Mouse (Mus musculus): ENCODE measurements at regions not wholly inside any gene's neighbourhood (a gene's known extent, or its start where the extent isn't known, plus 50 kb on each side); places are given as distances from the start of the nearest gene placed in this dataset.

- DNase-seq (ENCODE audit: low spot score) (peak; percentile 38), ATAC-seq (peak; percentile 53)
- no peak for TF ChIP-seq CTCF (IDR thresholded peaks at IDR 0.05; ENCODE audit: low read depth)
- H3K4me3 ChIP-seq (ENCODE audit: low read length): no peak overlapping the region
- no peaks in the 10 kb centered on the region for H3K36me3 ChIP-seq (ENCODE audit: insufficient read depth, low read length)
- no peak overlapping the region for H3K27ac ChIP-seq
- no peak overlapping the region for H3K9ac ChIP-seq (replicated peaks; ENCODE audit: low read length)
- no peaks in the 10 kb centered on the region for H3K9me3 ChIP-seq (ENCODE audit: low read length)
- H3K4me1 ChIP-seq (ENCODE audit: insufficient read depth, low read length): no peaks in the 10 kb centered on the region
- no peak overlapping the region for H3K4me2 ChIP-seq (ENCODE audit: low read depth, low read length)
- 76% methylated on average over 1 of the region's 1 CpGs for WGBS
- H3K27me3 ChIP-seq (ENCODE audit: insufficient read depth, low read length): no peaks in the 10 kb centered on the region
Observed at GRCm38 (mm10) chr1:61309563-61309962, 329.1 kb upstream of the Pard3b start.

- no peak overlapping the region for H3K4me3 ChIP-seq (ENCODE audit: low read length)
- H3K27me3 ChIP-seq (ENCODE audit: insufficient read depth, low read length): no peaks in the 10 kb centered on the region
- 54% methylated on average over 3 of the region's 3 CpGs for WGBS
- H3K4me1 ChIP-seq (ENCODE audit: insufficient read depth, low read length): no peaks in the 10 kb centered on the region
- DNase-seq (ENCODE audit: low spot score): peak; percentile 64
- ATAC-seq: peak; percentile 61
- no peak overlapping the region for H3K27ac ChIP-seq
- TF ChIP-seq CTCF (IDR thresholded peaks at IDR 0.05; ENCODE audit: low read depth): no peak
- no peak overlapping the region for H3K4me2 ChIP-seq (ENCODE audit: low read depth, low read length)
- no peaks in the 10 kb centered on the region for H3K36me3 ChIP-seq (ENCODE audit: insufficient read depth, low read length)
- no peak overlapping the region for H3K9ac ChIP-seq (replicated peaks; ENCODE audit: low read length)
- H3K9me3 ChIP-seq (ENCODE audit: low read length): no peaks in the 10 kb centered on the region
Observed at GRCm38 (mm10) chr1:61310063-61310760, 328.4 kb upstream of the Pard3b start.

GRCm38 (mm10) chr1:61310761-61311090, 327.9 kb upstream of the Pard3b start:
- no peak overlapping the region for H3K4me3 ChIP-seq (ENCODE audit: low read length)
- no peak overlapping the region for H3K9ac ChIP-seq (replicated peaks; ENCODE audit: low read length)
- no peak overlapping the region for H3K27ac ChIP-seq
- H3K9me3 ChIP-seq (ENCODE audit: low read length): no peaks in the 10 kb centered on the region
- no peak for DNase-seq (ENCODE audit: low spot score)
- no peaks in the 10 kb centered on the region for H3K4me1 ChIP-seq (ENCODE audit: insufficient read depth, low read length)
- ATAC-seq: no peak
- WGBS: 65% methylated on average over 2 of the region's 2 CpGs
- TF ChIP-seq CTCF (IDR thresholded peaks at IDR 0.05; ENCODE audit: low read depth): no peak
- no peak overlapping the region for H3K4me2 ChIP-seq (ENCODE audit: low read depth, low read length)
- H3K27me3 ChIP-seq (ENCODE audit: insufficient read depth, low read length): no peaks in the 10 kb centered on the region
- no peaks in the 10 kb centered on the region for H3K36me3 ChIP-seq (ENCODE audit: insufficient read depth, low read length)

- no peak for ATAC-seq
- H3K4me1 ChIP-seq (ENCODE audit: insufficient read depth, low read length): no peaks in the 10 kb centered on the region
- H3K27me3 ChIP-seq (ENCODE audit: insufficient read depth, low read length): no peaks in the 10 kb centered on the region
- WGBS: 84% methylated on average over 4 of the region's 4 CpGs
- no peak overlapping the region for H3K4me2 ChIP-seq (ENCODE audit: low read depth, low read length)
- H3K9me3 ChIP-seq (ENCODE audit: low read length): no peaks in the 10 kb centered on the region
- H3K36me3 ChIP-seq (ENCODE audit: insufficient read depth, low read length): no peaks in the 10 kb centered on the region
- TF ChIP-seq CTCF (IDR thresholded peaks at IDR 0.05; ENCODE audit: low read depth): no peak
- H3K27ac ChIP-seq: no peak overlapping the region
- H3K9ac ChIP-seq (replicated peaks; ENCODE audit: low read length): no peak overlapping the region
- no peak for DNase-seq (ENCODE audit: low spot score)
- no peak overlapping the region for H3K4me3 ChIP-seq (ENCODE audit: low read length)
Observed at GRCm38 (mm10) chr1:61313196-61313595, 325.4 kb upstream of the Pard3b start.

GRCm38 (mm10) chr1:61316261-61316660, 322.4 kb upstream of the Pard3b start:
- DNase-seq (ENCODE audit: low spot score) (no peak), ATAC-seq (no peak)
- H3K36me3 ChIP-seq (ENCODE audit: insufficient read depth, low read length): no peaks in the 10 kb centered on the region
- WGBS: 62% methylated on average over 4 of the region's 4 CpGs
- no peak overlapping the region for H3K4me3 ChIP-seq (ENCODE audit: low read length)
- no peak overlapping the region for H3K9ac ChIP-seq (replicated peaks; ENCODE audit: low read length)
- no peaks in the 10 kb centered on the region for H3K9me3 ChIP-seq (ENCODE audit: low read length)
- H3K4me2 ChIP-seq (ENCODE audit: low read depth, low read length): no peak overlapping the region
- no peaks in the 10 kb centered on the region for H3K27me3 ChIP-seq (ENCODE audit: insufficient read depth, low read length)
- H3K27ac ChIP-seq: no peak overlapping the region
- H3K4me1 ChIP-seq (ENCODE audit: insufficient read depth, low read length): no peaks in the 10 kb centered on the region
- no peak for TF ChIP-seq CTCF (IDR thresholded peaks at IDR 0.05; ENCODE audit: low read depth)

GRCm38 (mm10) chr1:61316736-61317135, 321.9 kb upstream of the Pard3b start:
- no peak for TF ChIP-seq CTCF (IDR thresholded peaks at IDR 0.05; ENCODE audit: low read depth)
- H3K36me3 ChIP-seq (ENCODE audit: insufficient read depth, low read length): no peaks in the 10 kb centered on the region
- DNase-seq (ENCODE audit: low spot score): no peak
- no peaks in the 10 kb centered on the region for H3K4me1 ChIP-seq (ENCODE audit: insufficient read depth, low read length)
- H3K4me2 ChIP-seq (ENCODE audit: low read depth, low read length): no peak overlapping the region
- H3K4me3 ChIP-seq (ENCODE audit: low read length): no peak overlapping the region
- no peak overlapping the region for H3K27ac ChIP-seq
- 60% methylated on average over 2 of the region's 2 CpGs for WGBS
- no peak for ATAC-seq
- H3K9ac ChIP-seq (replicated peaks; ENCODE audit: low read length): no peak overlapping the region
- H3K9me3 ChIP-seq (ENCODE audit: low read length): no peaks in the 10 kb centered on the region
- no peaks in the 10 kb centered on the region for H3K27me3 ChIP-seq (ENCODE audit: insufficient read depth, low read length)

- 92% methylated on average over 1 of the region's 1 CpGs for WGBS
- H3K9ac ChIP-seq (replicated peaks; ENCODE audit: low read length): no peak overlapping the region
- no peaks in the 10 kb centered on the region for H3K4me1 ChIP-seq (ENCODE audit: insufficient read depth, low read length)
- H3K9me3 ChIP-seq (ENCODE audit: low read length): no peaks in the 10 kb centered on the region
- H3K27ac ChIP-seq: no peak overlapping the region
- no peaks in the 10 kb centered on the region for H3K36me3 ChIP-seq (ENCODE audit: insufficient read depth, low read length)
- no peak overlapping the region for H3K4me3 ChIP-seq (ENCODE audit: low read length)
- no peak overlapping the region for H3K4me2 ChIP-seq (ENCODE audit: low read depth, low read length)
- no peak for ATAC-seq
- TF ChIP-seq CTCF (IDR thresholded peaks at IDR 0.05; ENCODE audit: low read depth): no peak
- DNase-seq (ENCODE audit: low spot score): no peak
- no peaks in the 10 kb centered on the region for H3K27me3 ChIP-seq (ENCODE audit: insufficient read depth, low read length)
Observed at GRCm38 (mm10) chr1:61318042-61318441, 320.6 kb upstream of the Pard3b start.
